Mouse (Mus musculus): ENCODE results near the gene Clcnka. TPM values are rescaled to one million over a fixed set of nuclear protein-coding genes. Genes with fewer than 3 reads are reported as not detected.

The Clcnka gene
- total and polyA plus RNA-seq, 3 experiments: not detected

DNA sequence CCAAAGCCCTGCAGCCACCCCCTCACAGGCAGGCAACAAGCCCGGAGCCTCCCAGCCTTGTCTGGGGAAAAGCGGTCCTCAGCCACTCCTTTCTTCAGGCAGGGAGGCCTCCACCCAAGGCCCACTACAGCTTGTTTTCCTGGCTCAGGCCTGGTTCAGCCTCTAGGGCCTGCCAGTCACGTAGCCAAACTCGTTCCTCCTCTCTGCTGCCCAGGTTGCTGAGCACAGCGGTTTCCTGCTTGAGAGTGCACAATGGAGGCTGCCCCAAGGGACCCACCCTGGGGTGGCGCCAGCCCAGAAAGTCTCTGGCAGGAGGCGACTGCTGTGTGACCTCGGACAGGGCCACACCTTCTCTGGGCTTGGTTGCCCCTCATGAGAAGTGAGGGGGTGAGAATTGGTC is 44.7 kb downstream of the Clcnka start:
- Histone ChIP-seq H3K36me3 (ENCODE audit: control insufficient read depth in 1 of 2, insufficient read depth in 2 of 2, low read length in 2 of 2) (no peaks in the 10 kb centered on the region), H3K79me2 (ENCODE audit: control insufficient read depth, insufficient read depth, low read length, poor library complexity) (no peaks in the 10 kb centered on the region), H3K9me3 (replicated peaks; ENCODE audit: insufficient read depth, low read length) (no peaks in the 10 kb centered on the region), H3K9ac (ENCODE audit: control insufficient read depth, low read depth, low read length, poor library complexity, severe bottlenecking) (no peak overlapping the region), H3K27me3 (ENCODE audit: control insufficient read depth in 1 of 2, insufficient read depth in 2 of 2, low read length in 2 of 2) (no peaks in the 10 kb centered on the region), H3K4me1 (ENCODE audit: control insufficient read depth in 1 of 2, insufficient read depth in 2 of 2, low read length in 2 of 2) (no peaks in the 10 kb centered on the region), H3K27ac (ENCODE audit: control insufficient read depth, low read depth, low read length) (no peak overlapping the region), H3K4me3 (ENCODE audit: control insufficient read depth in 1 of 2, insufficient read depth in 1 of 2, low read depth in 2 of 2, low read length in 2 of 2) (no peak overlapping the region)
- TF ChIP-seq POLR2AphosphoS2 (IDR thresholded peaks at IDR 0.05; ENCODE audit: low read length): no peak
- TF ChIP-seq ZKSCAN1 (IDR thresholded peaks at IDR 0.05; ENCODE audit: low read depth, low read length): no peak
- no peak for TF ChIP-seq USF2 (IDR thresholded peaks at IDR 0.05; ENCODE audit: borderline replicate concordance in 1 of 2, insufficient read depth in 1 of 2, low read depth in 1 of 2, low read length in 2 of 2)
- TF ChIP-seq BHLHE40 (IDR thresholded peaks at IDR 0.05; ENCODE audit: borderline replicate concordance, low read depth, low read length): no peak
- TF ChIP-seq GABPA (IDR thresholded peaks at IDR 0.05; ENCODE audit: low read depth, low read length): no peak
- TF ChIP-seq USF1 (IDR thresholded peaks at IDR 0.05; ENCODE audit: low read depth, low read length): no peak
- no peak for TF ChIP-seq ZNF384 (IDR thresholded peaks at IDR 0.05; ENCODE audit: low read depth, low read length)
- TF ChIP-seq MAFK (IDR thresholded peaks at IDR 0.05; ENCODE audit: borderline replicate concordance, low read depth, low read length): no peak
- TF ChIP-seq NRF1 (IDR thresholded peaks at IDR 0.05; ENCODE audit: insufficient read depth, low read depth, low read length, poor library complexity, severe bottlenecking): no peak
- no peak for TF ChIP-seq TAL1 (IDR thresholded peaks at IDR 0.05; ENCODE audit: low read length)
- TF ChIP-seq JUND (IDR thresholded peaks at IDR 0.05; ENCODE audit: low read depth, low read length): no peak
- no peak for TF ChIP-seq ZMIZ1 (IDR thresholded peaks at IDR 0.05; ENCODE audit: low read depth, low read length)
- TF ChIP-seq MAZ (IDR thresholded peaks at IDR 0.05; ENCODE audit: low read depth, low read length): no peak
- TF ChIP-seq SIN3A (IDR thresholded peaks at IDR 0.05; ENCODE audit: low read length): no peak
- DNase-seq (ENCODE audit: low read depth, low spot score): no peak

DNA sequence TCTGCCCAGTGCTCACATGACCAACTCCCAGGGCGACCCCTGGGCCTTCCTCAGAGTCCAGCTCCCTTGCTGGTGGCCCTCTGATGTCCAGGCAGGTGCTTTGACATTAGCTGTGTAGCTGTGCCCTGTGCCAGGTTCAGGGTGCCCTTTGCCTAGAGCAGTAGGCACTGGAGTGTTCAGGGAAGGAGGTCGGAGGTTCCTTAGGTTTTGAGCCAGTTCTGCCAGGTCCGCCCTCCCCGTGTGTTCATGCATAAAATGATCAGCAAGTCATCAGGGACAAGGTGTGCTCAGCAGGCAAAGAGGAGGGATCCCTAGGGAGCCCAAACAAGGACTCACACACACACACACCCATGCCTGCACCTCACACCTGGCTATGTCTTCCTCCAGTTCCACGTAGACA is 45.5 kb downstream of the Clcnka start:
- no peaks in the 10 kb centered on the region for H3K27me3 ChIP-seq (ENCODE audit: control insufficient read depth in 1 of 2, insufficient read depth in 2 of 2, low read length in 2 of 2)
- TF ChIP-seq ZKSCAN1 (IDR thresholded peaks at IDR 0.05; ENCODE audit: low read depth, low read length) (no peak), MAZ (IDR thresholded peaks at IDR 0.05; ENCODE audit: low read depth, low read length) (no peak), ZMIZ1 (IDR thresholded peaks at IDR 0.05; ENCODE audit: low read depth, low read length) (no peak), MEF2A (IDR thresholded peaks at IDR 0.05; ENCODE audit: extremely low read depth, insufficient replicate concordance, low read depth, low read length, poor library complexity, severe bottlenecking) (no peak), USF1 (IDR thresholded peaks at IDR 0.05; ENCODE audit: low read depth, low read length) (no peak), NRF1 (IDR thresholded peaks at IDR 0.05; ENCODE audit: insufficient read depth, low read depth, low read length, poor library complexity, severe bottlenecking) (no peak), ELF1 (IDR thresholded peaks at IDR 0.05; ENCODE audit: low read depth, low read length) (no peak), POLR2AphosphoS5 (IDR thresholded peaks at IDR 0.05; ENCODE audit: borderline replicate concordance, low read depth, low read length) (no peak)
- no peak overlapping the region for H3K27ac ChIP-seq (ENCODE audit: control insufficient read depth, low read depth, low read length)
- H3K9ac ChIP-seq (ENCODE audit: control insufficient read depth, low read depth, low read length, poor library complexity, severe bottlenecking): no peak overlapping the region
- DNase-seq (ENCODE audit: low read depth, low spot score): no peak
- no peaks in the 10 kb centered on the region for H3K79me2 ChIP-seq (ENCODE audit: control insufficient read depth, insufficient read depth, low read length, poor library complexity)
- no peaks in the 10 kb centered on the region for H3K9me3 ChIP-seq (replicated peaks; ENCODE audit: insufficient read depth, low read length)
- H3K36me3 ChIP-seq (ENCODE audit: control insufficient read depth in 1 of 2, insufficient read depth in 2 of 2, low read length in 2 of 2): no peaks in the 10 kb centered on the region
- H3K4me3 ChIP-seq (ENCODE audit: control insufficient read depth in 1 of 2, insufficient read depth in 1 of 2, low read depth in 2 of 2, low read length in 2 of 2): no peak overlapping the region
- H3K4me1 ChIP-seq (ENCODE audit: control insufficient read depth in 1 of 2, insufficient read depth in 2 of 2, low read length in 2 of 2): no peaks in the 10 kb centered on the region

Measured in MEL (cell line).